In genomic region chr13:102646271-102646771, GRCm38 (mm10) we compare ENCODE assay signal across 9 mouse cellular contexts. TPM values are rescaled to one million over a fixed set of nuclear protein-coding genes. Genes with fewer than 3 reads are reported as not detected.
DNase-seq lines count a peak whose midpoint lies in the region; ATAC-seq and TF ChIP-seq lines count a peak whose summit lies in the region.
"Had no signal": no experiment of that assay in that cellular context is flagged by ENCODE, and none has a peak within 500 bp of the region (broad histone marks: within the 10 kb centered on the region; RNA-seq: fewer than 3 reads in every experiment).

No protein-coding gene starts in this region.

- no peak overlapping the region for H3K4me2 ChIP-seq in lung, postnatal 0 days (replicated peaks; ENCODE audit: low read depth, low read length)

- WGBS in kidney, adult 2 months, result 35% methylated on average over 10 of the region's 10 CpGs
- 34% methylated on average over 10 of the region's 10 CpGs for WGBS in lung, postnatal 0 days

- DNase-seq in heart, adult 18-20 months, result peak; percentile 35 to 51
- no peak for DNase-seq in heart, postnatal 36 days
- DNase-seq in adrenal gland, postnatal 14 days, result peak; percentile 70
- peak; percentile 75 for DNase-seq in kidney, adult 2 months
- peak; percentile 72 for DNase-seq in lung, postnatal 0 days (ENCODE audit: low spot score)
- DNase-seq in layer of hippocampus, adult 18-20 months (ENCODE audit: low spot score in 2 of 2), result no peak
- no peak for DNase-seq in cerebellum, adult 11 months
- DNase-seq in B cell, adult 2 months, result no peak

- ATAC-seq in lung, postnatal 0 days, result peak; percentile 74

- no peak overlapping the region for H3K9ac ChIP-seq in lung, postnatal 0 days (replicated peaks; ENCODE audit: low read depth)

- TF ChIP-seq EP300 in lung, postnatal 0 days (IDR thresholded peaks at IDR 0.05), result peak; percentile 41; the same call in 1 of the 2 replicates

- no peaks in the 10 kb centered on the region for H3K9me3 ChIP-seq in lung, postnatal 0 days (ENCODE audit: low read length)

- peak overlapping the region; percentile 75 for H3K27ac ChIP-seq in kidney, adult 2 months (ENCODE audit: insufficient read depth, low read depth, low read length)
- peak overlapping the region; percentile 45; the same call in 1 of the 2 replicates for H3K27ac ChIP-seq in lung, postnatal 0 days (ENCODE audit: low read length)

- TF ChIP-seq CTCF in kidney, adult 2 months (conservative IDR thresholded peaks at IDR 0.05; ENCODE audit: insufficient read depth, insufficient read length, low read depth, low read length), result no peak
- TF ChIP-seq CTCF in lung, postnatal 0 days (IDR thresholded peaks at IDR 0.05), result no peak

- H3K36me3 ChIP-seq in kidney, adult 2 months (ENCODE audit: control insufficient read depth, insufficient read depth, low read length), result no peaks in the 10 kb centered on the region
- H3K36me3 ChIP-seq in lung, postnatal 0 days (ENCODE audit: insufficient read depth, low read length), result no peaks in the 10 kb centered on the region

- no peak for TF ChIP-seq POLR2A in kidney, adult 2 months (IDR thresholded peaks at IDR 0.05; ENCODE audit: low read depth, low read length)

- no peak overlapping the region for H3K4me3 ChIP-seq in kidney, adult 2 months (ENCODE audit: insufficient read depth, low read depth, low read length)
- no peak overlapping the region for H3K4me3 ChIP-seq in lung, postnatal 0 days (ENCODE audit: low read depth, low read length)
- H3K4me3 ChIP-seq: myocyte had no signal

- intact Hi-C loops in heart, postnatal 36 days (cut with DNase I), result loop anchor here (5.0 to 10.0 kb wide), 3 partner anchors 322 to 652 kb away; no protein-coding TSS in a partner anchor

- H3K4me1 ChIP-seq in kidney, adult 2 months (ENCODE audit: control insufficient read depth, insufficient read depth, low read length), result peaks cover 7% of the 10 kb centered on the region
- H3K4me1 ChIP-seq in lung, postnatal 0 days (ENCODE audit: insufficient read depth, low read depth, low read length), result no peaks in the 10 kb centered on the region; the same call in 1 of the 2 replicates

- no peaks in the 10 kb centered on the region for H3K27me3 ChIP-seq in kidney, adult 2 months (replicated peaks; ENCODE audit: control insufficient read depth, insufficient read depth, low read length)
- H3K27me3 ChIP-seq in lung, postnatal 0 days (replicated peaks; ENCODE audit: insufficient read depth, low read length), result no peaks in the 10 kb centered on the region

RNA-seq across cellular contexts. Expression of gene Cd180, which starts 47.0 kb away (rescaled TPM):
- 1 to 10 TPM in 1 of 2 experiments, under 1 TPM in 1; 0.57 to 2.2 TPM for total RNA-seq in heart, adult 18-20 months (2021)
- total RNA-seq in heart, postnatal 36 days (2021), result 1 to 10 TPM; 1.1 TPM
- total RNA-seq in adrenal gland, postnatal 14 days (2021), result 0.93 and 6.8 TPM in 2 replicates
- polyA plus RNA-seq in kidney, adult 2 months (2012; rRNA removed), result 1.0 and 2.1 TPM in 2 replicates
- polyA plus RNA-seq in lung, postnatal 0 days (2015; fragmentation: Nextera tagmentation; extraction: Ambion mirVana), result 0.67 and 0.96 TPM in 2 replicates
- 1 to 10 TPM; 1.4 to 1.7 TPM for total RNA-seq in layer of hippocampus, adult 18-20 months (2021)

Comparison
In these comparisons a context has a peak if more than half of its experiments do, and no peak if none do; other contexts are left out.
1. DNase-seq: peak in heart, adult 18-20 months (2 of 2), adrenal gland, postnatal 14 days (single experiment), kidney, adult 2 months (single experiment) and lung, postnatal 0 days (single experiment); none in heart, postnatal 36 days (0 of 2), layer of hippocampus, adult 18-20 months (0 of 2), cerebellum, adult 11 months (single experiment) and B cell, adult 2 months (0 of 2).